Mouse (Mus musculus): ENCODE data around the gene Cngb1.

Cngb1 gene

GRCm38 (mm10) chr8:95209924-95210323, 96.5 kb downstream of the Cngb1 start:
- in situ Hi-C loops (cut with MboI; ENCODE audit: unreplicated experiment in 2 of 2), result loop anchor here (5.0 to 10.0 kb wide), 2 partner anchors 105 to 268 kb away; no protein-coding TSS in a partner anchor

- in situ Hi-C loops (cut with MboI; ENCODE audit: unreplicated experiment in 2 of 2), result loop anchor here (5.0 to 10.0 kb wide), 2 partner anchors 101 to 264 kb away; no protein-coding TSS in a partner anchor
Measured at GRCm38 (mm10) chr8:95205946-95206345, 100.4 kb downstream of the Cngb1 start.

GRCm38 (mm10) chr8:95204039-95204380, 102.4 kb downstream of the Cngb1 start:
- in situ Hi-C loops (cut with MboI; ENCODE audit: unreplicated experiment in 2 of 2), result loop anchor here (5.0 to 10.0 kb wide), 3 partner anchors 99 to 192 kb away; no protein-coding TSS in a partner anchor

GRCm38 (mm10) chr8:95203326-95204038, 102.9 kb downstream of the Cngb1 start:
- in situ Hi-C loops (cut with MboI; ENCODE audit: unreplicated experiment in 2 of 2), result loop anchor here (5.0 to 10.0 kb wide), 3 partner anchors 99 to 191 kb away; no protein-coding TSS in a partner anchor

- in situ Hi-C loops (cut with MboI; ENCODE audit: unreplicated experiment in 2 of 2), result loop anchor here (5.0 to 10.0 kb wide), 3 partner anchors 98 to 190 kb away; no protein-coding TSS in a partner anchor
Measured at GRCm38 (mm10) chr8:95202649-95203275, 103.6 kb downstream of the Cngb1 start, which contains the start of gene Kifc3. Kifc3 (minus strand) TSS chr8:95202812.

GRCm38 (mm10) chr8:95202056-95202570, 104.3 kb downstream of the Cngb1 start:
- in situ Hi-C loops (cut with MboI; ENCODE audit: unreplicated experiment in 2 of 2), result loop anchor here (5.0 to 10.0 kb wide), 3 partner anchors 97 to 190 kb away; no protein-coding TSS in a partner anchor

- in situ Hi-C loops (cut with MboI; ENCODE audit: unreplicated experiment in 2 of 2), result loop anchor here (5.0 to 10.0 kb wide), 3 partner anchors 97 to 189 kb away; no protein-coding TSS in a partner anchor
Measured at GRCm38 (mm10) chr8:95201491-95201890, 104.9 kb downstream of the Cngb1 start.

- in situ Hi-C loops (cut with MboI; ENCODE audit: unreplicated experiment in 2 of 2), result loop anchor here (5.0 to 10.0 kb wide), 3 partner anchors 95 to 188 kb away; no protein-coding TSS in a partner anchor
Measured at GRCm38 (mm10) chr8:95200001-95200405, 106.4 kb downstream of the Cngb1 start.

- in situ Hi-C loops (cut with MboI; ENCODE audit: unreplicated experiment in 2 of 2), result no loop called here
Measured at GRCm38 (mm10) chr8:95195728-95196127, 110.7 kb downstream of the Cngb1 start.

GRCm38 (mm10) chr8:95191497-95192175, 114.7 kb downstream of the Cngb1 start:
- in situ Hi-C loops (cut with MboI; ENCODE audit: unreplicated experiment in 2 of 2), result no loop called here

All from v-Abl transformed pro-B cells (cell line).